8 mouse cellular contexts compared by ENCODE assay signal in genomic region chr1:154883596-154884191, GRCm38 (mm10). TPM values are rescaled to one million over a fixed set of nuclear protein-coding genes. Genes with fewer than 3 reads are reported as not detected.
DNase-seq lines count a peak whose midpoint lies in the region; ATAC-seq lines count a peak whose summit lies in the region.

No protein-coding gene starts in this region.

- H3K4me3 ChIP-seq in heart, embryonic 13.5 days: peak overlapping the region; percentile 59
- peak overlapping the region; percentile 38 for H3K4me3 ChIP-seq in hindbrain, embryonic 15.5 days

- no peak for DNase-seq in heart, adult 8-10 months (ENCODE audit: low spot score)
- DNase-seq in cerebellum, postnatal 25 days: peak; percentile 67 to 73
- peak; percentile 22 for DNase-seq in neural tube, embryonic 10.5 days (ENCODE audit: extremely low spot score, low spot score)
- no peak for DNase-seq in frontal cortex, postnatal 14 days (ENCODE audit: low spot score in 2 of 2)
- no peak for DNase-seq in MN1 (ENCODE audit: low spot score)
- no peak for DNase-seq in spleen, postnatal 10 days (ENCODE audit: low spot score in 2 of 2)

- H3K9ac ChIP-seq in heart, embryonic 13.5 days: peak overlapping the region; percentile 70
- peak overlapping the region; percentile 38 for H3K9ac ChIP-seq in hindbrain, embryonic 15.5 days

- peak overlapping the region; percentile 81 for H3K4me2 ChIP-seq in heart, embryonic 13.5 days
- peak overlapping the region; percentile 71 for H3K4me2 ChIP-seq in hindbrain, embryonic 15.5 days

- H3K36me3 ChIP-seq in heart, embryonic 13.5 days: no peaks in the 10 kb centered on the region
- H3K36me3 ChIP-seq in hindbrain, embryonic 15.5 days: no peaks in the 10 kb centered on the region

- H3K27ac ChIP-seq in heart, embryonic 13.5 days (replicated peaks): no peak overlapping the region
- H3K27ac ChIP-seq in hindbrain, embryonic 15.5 days (replicated peaks): no peak overlapping the region

- H3K4me1 ChIP-seq in heart, embryonic 13.5 days: peaks cover 14% of the 10 kb centered on the region
- H3K4me1 ChIP-seq in hindbrain, embryonic 15.5 days (replicated peaks): peaks cover 39% of the 10 kb centered on the region

- no peak for ATAC-seq in heart, embryonic 13.5 days (ENCODE audit: extremely low read depth, insufficient number of reproducible peaks, low FRiP score, low TSS enrichment)
- no peak for ATAC-seq in hindbrain, embryonic 15.5 days (ENCODE audit: low FRiP score, low read depth)

- WGBS in heart, embryonic 13.5 days: 6% methylated on average over 18 of the region's 18 CpGs
- WGBS in hindbrain, embryonic 15.5 days: 3% methylated on average over 18 of the region's 18 CpGs

- H3K27me3 ChIP-seq in heart, embryonic 13.5 days (replicated peaks): peaks cover 52% of the 10 kb centered on the region
- peaks cover 10% of the 10 kb centered on the region for H3K27me3 ChIP-seq in hindbrain, embryonic 15.5 days

- H3K9me3 ChIP-seq in heart, embryonic 13.5 days: no peaks in the 10 kb centered on the region
- no peaks in the 10 kb centered on the region for H3K9me3 ChIP-seq in hindbrain, embryonic 15.5 days

RNA-seq across cellular contexts. Expression of gene Cacna1e, which starts 0.6 kb away (rescaled TPM):
- 0.12 and 0.24 TPM in 2 replicates for polyA plus RNA-seq in heart, embryonic 13.5 days (2015; fragmentation: Nextera tagmentation; extraction: Ambion mirVana)
- under 1 TPM; 0.20 to 0.34 (median 0.25) TPM for total RNA-seq in heart, adult 8-10 months (2022)
- polyA plus RNA-seq in hindbrain, embryonic 15.5 days (2015; fragmentation: Nextera tagmentation; extraction: Ambion mirVana): 14.7 and 15.2 TPM in 2 replicates

Comparison
In these comparisons a context has a peak if more than half of its experiments do, and no peak if none do; other contexts are left out.
1. DNase-seq: peak in cerebellum, postnatal 25 days (2 of 2) and neural tube, embryonic 10.5 days (single experiment); none in heart, adult 8-10 months (single experiment), frontal cortex, postnatal 14 days (0 of 2), MN1 (single experiment) and spleen, postnatal 10 days (0 of 2).
2. RNA of gene Cacna1e, which starts 0.6 kb away (polyA plus RNA-seq): 14.7 to 15.2 TPM in hindbrain, embryonic 15.5 days; 0.12 to 0.24 TPM in heart, embryonic 13.5 days; every median in the first group is over 10 times any median in the second.